Mouse (Mus musculus) hindbrain, embryonic 10.5 days (tissue): ENCODE data around the gene Slc16a14. TPM values are rescaled to one million over a fixed set of nuclear protein-coding genes. Genes with fewer than 3 reads are reported as not detected.

Experiments
- DNase-seq: peaks from one replicate; pipeline ENCODE4 v3.0.0-alpha.2; 2017; ENCODE audit warnings: low spot score
- H3K27ac ChIP-seq: fragments of 300-500 bp; sonication (generic); 2 replicates; pipeline ENCODE4 v1.5.1; 2016; ENCODE audit warnings: mild to moderate bottlenecking, moderate library complexity
- H3K27me3 ChIP-seq: fragments of 300-500 bp; sonication (generic); 2 replicates; pipeline ENCODE4 v1.6.1; 2016; ENCODE audit warnings: mild to moderate bottlenecking; ENCODE audit not compliant: poor library complexity, insufficient read depth, severe bottlenecking
- H3K36me3 ChIP-seq: fragments of 300-500 bp; sonication (generic); 2 replicates; pipeline ENCODE4 v1.6.1; 2016; ENCODE audit warnings: mild to moderate bottlenecking, moderate library complexity
- H3K4me1 ChIP-seq: fragments of 300-500 bp; sonication (generic); replicated peaks from 2 replicates; pipeline ENCODE4 v1.6.1; 2016; ENCODE audit warnings: mild to moderate bottlenecking
- H3K4me3 ChIP-seq: fragments of 300-500 bp; sonication (generic); 2 replicates; pipeline ENCODE4 v1.5.1; 2016; ENCODE audit warnings: mild to moderate bottlenecking, moderate library complexity
- H3K9me3 ChIP-seq: fragments of 300-500 bp; sonication (generic); 2 replicates; pipeline ENCODE4 v1.6.1; 2016; ENCODE audit warnings: mild to moderate bottlenecking, moderate library complexity
- WGBS: fragments of 180-500 bp; shearing (Covaris S2); methylation state at CpG from one replicate; pipeline ENCODE4 v1.1.7; 2016; 5-methylcytosine and 5-hydroxymethylcytosine counted together
- polyA plus RNA-seq: library from polyadenylated mRNA; unstranded; fragments of >200 nt; fragmentation: Nextera tagmentation; extraction: Ambion mirVana; gene quantifications from 2 replicates; pipeline ENCODE4 v1.2.1, GENCODE M21; 2016

Slc16a14 gene
- polyA plus RNA-seq, 1 experiment from 2014 or later = 3.7 TPM

GRCm38 (mm10) chr1:84935668-84936067 is 734 bp upstream of the Slc16a14 start:
- Histone ChIP-seq H3K36me3 (no peaks in the 10 kb centered on the region), H3K27me3 (peaks cover 20% of the 10 kb centered on the region), H3K4me3 (no peak overlapping the region), H3K4me1 (0 out of 2 replicates have a peak, but pooled peaks cover 4% of the 10 kb centered on the region), H3K27ac (no peak overlapping the region), H3K9me3 (no peaks in the 10 kb centered on the region)
- WGBS = 80% methylated on average over 9 of the region's 9 CpGs
- no peak for DNase-seq

GRCm38 (mm10) chr1:84934151-84934502 is 807 bp downstream of the Slc16a14 start:
- peak; percentile 59 for DNase-seq

GRCm38 (mm10) chr1:84933472-84934150 is 1.3 kb downstream of the Slc16a14 start:
- H3K27me3 ChIP-seq = peaks cover 20% of the 10 kb centered on the region
- 12% methylated on average over 22 of the region's 22 CpGs for whole genome bisulfite sequencing
- H3K27ac ChIP-seq = no peak overlapping the region
- DNase-seq = peak; percentile 83
- no peaks in the 10 kb centered on the region for H3K36me3 ChIP-seq
- no peaks in the 10 kb centered on the region for H3K9me3 ChIP-seq
- H3K4me3 ChIP-seq = peak overlapping the region; percentile 70
- 0 out of 2 replicates have a peak, but pooled peaks cover 4% of the 10 kb centered on the region for H3K4me1 ChIP-seq

More at GRCm38 (mm10) chr1:84934151-84934502, 807 bp downstream of the Slc16a14 start:
- WGBS = under 1% methylated on average over 12 of the region's 12 CpGs
- 0 out of 2 replicates have a peak, but pooled peaks cover 4% of the 10 kb centered on the region for H3K4me1 ChIP-seq
- H3K9me3 ChIP-seq = no peaks in the 10 kb centered on the region
- peaks cover 20% of the 10 kb centered on the region for H3K27me3 ChIP-seq
- H3K27ac ChIP-seq = peak overlapping the region; percentile 89
- H3K36me3 ChIP-seq = no peaks in the 10 kb centered on the region
- peak overlapping the region; percentile 70 for H3K4me3 ChIP-seq

DNA sequence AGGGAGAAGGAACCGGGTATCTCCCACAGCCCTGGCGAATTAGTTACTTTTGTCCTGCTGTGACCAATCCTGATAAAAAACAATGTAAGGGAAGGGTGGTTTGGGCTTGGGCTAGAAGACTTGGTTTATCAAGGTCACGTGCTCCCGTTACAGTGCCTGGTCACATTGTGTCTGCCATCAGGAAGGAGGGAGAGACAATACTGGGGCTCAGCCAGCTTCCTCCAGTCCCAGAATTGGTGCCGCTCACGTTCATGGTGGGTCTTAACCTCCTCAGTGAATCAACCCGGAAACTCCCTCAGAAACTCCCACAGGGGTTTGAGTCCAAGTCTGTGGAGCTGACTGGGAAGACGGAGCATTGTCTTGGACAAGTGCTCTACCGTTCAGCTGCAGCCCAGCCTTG is 9.3 kb downstream of the Slc16a14 start:
- DNase-seq = no peak
- no peak overlapping the region for H3K27ac ChIP-seq
- 77% methylated on average over 9 of the region's 9 CpGs for WGBS
- no peaks in the 10 kb centered on the region for H3K27me3 ChIP-seq
- no peaks in the 10 kb centered on the region for H3K4me1 ChIP-seq
- no peaks in the 10 kb centered on the region for H3K9me3 ChIP-seq
- H3K36me3 ChIP-seq = no peaks in the 10 kb centered on the region
- H3K4me3 ChIP-seq = no peak overlapping the region

GRCm38 (mm10) chr1:84924134-84924533 is 10.8 kb downstream of the Slc16a14 start:
- 83% methylated on average over 6 of the region's 6 CpGs for WGBS
- Histone ChIP-seq H3K36me3 (no peaks in the 10 kb centered on the region), H3K27me3 (no peaks in the 10 kb centered on the region), H3K4me3 (no peak overlapping the region), H3K27ac (no peak overlapping the region), H3K9me3 (no peaks in the 10 kb centered on the region), H3K4me1 (no peaks in the 10 kb centered on the region)
- DNase-seq = no peak

DNA sequence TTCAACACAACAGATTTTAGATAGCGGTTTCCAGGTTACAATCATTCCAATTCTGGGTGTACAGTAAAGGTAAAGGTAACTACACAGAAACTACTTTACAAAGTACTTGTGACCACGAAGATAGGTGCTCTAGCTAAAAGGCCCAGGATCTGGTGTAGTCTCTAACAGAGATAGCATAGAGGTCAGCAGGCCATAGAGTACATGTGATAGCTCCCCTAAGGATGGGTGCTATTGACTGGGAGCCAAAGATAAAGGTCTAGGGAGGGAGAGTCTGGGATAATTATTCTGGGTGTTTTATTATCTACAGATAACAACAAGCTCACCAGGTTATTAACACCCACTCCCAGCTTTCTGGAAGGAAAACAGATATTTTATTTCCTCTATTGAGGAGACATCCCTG is 11.5 kb downstream of the Slc16a14 start:
- Histone ChIP-seq H3K27ac (no peak overlapping the region), H3K4me3 (no peak overlapping the region), H3K27me3 (no peaks in the 10 kb centered on the region), H3K36me3 (no peaks in the 10 kb centered on the region), H3K4me1 (no peaks in the 10 kb centered on the region), H3K9me3 (no peaks in the 10 kb centered on the region)
- 79% methylated on average over 2 of the region's 2 CpGs for WGBS
- DNase-seq = no peak

- Histone ChIP-seq H3K27ac (no peak overlapping the region), H3K4me1 (no peaks in the 10 kb centered on the region), H3K27me3 (no peaks in the 10 kb centered on the region), H3K4me3 (no peak overlapping the region), H3K36me3 (no peaks in the 10 kb centered on the region), H3K9me3 (no peaks in the 10 kb centered on the region)
- no peak for DNase-seq
- WGBS = 92% methylated on average over 3 of the region's 3 CpGs
Measured at GRCm38 (mm10) chr1:84918865-84919264, 16.1 kb downstream of the Slc16a14 start.

DNA sequence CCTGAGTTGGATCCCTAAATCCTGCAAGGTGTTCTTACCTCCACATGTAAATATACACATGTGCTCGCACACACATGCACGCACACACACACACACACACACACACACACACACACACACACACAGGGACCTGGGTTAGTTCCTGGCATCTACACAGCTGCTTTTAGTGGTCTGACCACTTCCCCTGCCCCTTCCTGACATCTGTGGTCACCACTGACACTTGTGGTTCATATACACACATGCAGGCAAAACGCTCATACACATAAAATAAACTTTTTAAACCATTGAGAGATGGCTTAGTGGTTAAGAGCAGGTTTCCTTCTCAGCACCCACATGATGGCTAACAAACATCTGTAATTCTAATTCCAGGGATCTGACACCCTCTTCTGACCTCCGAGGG is 19.9 kb downstream of the Slc16a14 start:
- Histone ChIP-seq H3K4me3 (no peak overlapping the region), H3K27me3 (no peaks in the 10 kb centered on the region), H3K4me1 (peaks cover 11% of the 10 kb centered on the region), H3K36me3 (no peaks in the 10 kb centered on the region), H3K9me3 (no peaks in the 10 kb centered on the region), H3K27ac (no peak overlapping the region)
- DNase-seq = no peak
- WGBS = 92% methylated on average over 4 of the region's 4 CpGs

DNA sequence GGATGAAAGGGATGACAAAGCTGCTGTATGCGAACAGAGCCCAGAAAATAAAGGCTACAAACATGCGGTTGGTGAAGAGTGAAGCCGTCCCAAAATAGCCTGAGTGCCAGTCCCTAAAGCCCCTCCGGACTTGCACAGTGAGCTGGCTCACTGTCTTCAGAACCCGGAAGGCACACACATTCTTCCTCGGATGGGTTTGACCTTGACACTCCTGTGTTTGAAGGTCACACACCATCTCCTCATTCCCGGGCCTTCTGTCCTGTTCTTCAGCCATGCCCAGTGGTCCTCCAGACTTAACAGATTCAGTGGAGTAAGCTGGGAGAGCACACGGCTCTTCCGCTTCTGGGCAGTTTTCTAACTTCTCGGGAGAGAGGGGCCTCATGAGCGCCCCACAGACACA is 22.4 kb downstream of the Slc16a14 start:
- Histone ChIP-seq H3K27ac (no peak overlapping the region), H3K4me3 (no peak overlapping the region), H3K27me3 (no peaks in the 10 kb centered on the region), H3K36me3 (no peaks in the 10 kb centered on the region), H3K4me1 (peaks cover 13% of the 10 kb centered on the region), H3K9me3 (no peaks in the 10 kb centered on the region)
- 96% methylated on average over 11 of the region's 11 CpGs for WGBS
- no peak for DNase-seq

- H3K4me1 ChIP-seq = peaks cover 13% of the 10 kb centered on the region
- peak overlapping the region; percentile 40; the same call in 1 of the 2 replicates for H3K27ac ChIP-seq
- no peaks in the 10 kb centered on the region for H3K27me3 ChIP-seq
- WGBS = 56% methylated on average over 8 of the region's 8 CpGs
- H3K9me3 ChIP-seq = no peaks in the 10 kb centered on the region
- peak; percentile 45 for DNase-seq
- H3K4me3 ChIP-seq = no peak overlapping the region
- no peaks in the 10 kb centered on the region for H3K36me3 ChIP-seq
Measured at GRCm38 (mm10) chr1:84910177-84910804, 24.6 kb downstream of the Slc16a14 start.

GRCm38 (mm10) chr1:84904467-84904866 is 30.5 kb downstream of the Slc16a14 start:
- no peaks in the 10 kb centered on the region for H3K9me3 ChIP-seq
- no peaks in the 10 kb centered on the region for H3K36me3 ChIP-seq
- no peaks in the 10 kb centered on the region for H3K4me1 ChIP-seq
- no peak overlapping the region for H3K4me3 ChIP-seq
- DNase-seq = no peak
- no peak overlapping the region for H3K27ac ChIP-seq
- 89% methylated on average over 2 of the region's 2 CpGs for WGBS
- no peaks in the 10 kb centered on the region for H3K27me3 ChIP-seq

DNA sequence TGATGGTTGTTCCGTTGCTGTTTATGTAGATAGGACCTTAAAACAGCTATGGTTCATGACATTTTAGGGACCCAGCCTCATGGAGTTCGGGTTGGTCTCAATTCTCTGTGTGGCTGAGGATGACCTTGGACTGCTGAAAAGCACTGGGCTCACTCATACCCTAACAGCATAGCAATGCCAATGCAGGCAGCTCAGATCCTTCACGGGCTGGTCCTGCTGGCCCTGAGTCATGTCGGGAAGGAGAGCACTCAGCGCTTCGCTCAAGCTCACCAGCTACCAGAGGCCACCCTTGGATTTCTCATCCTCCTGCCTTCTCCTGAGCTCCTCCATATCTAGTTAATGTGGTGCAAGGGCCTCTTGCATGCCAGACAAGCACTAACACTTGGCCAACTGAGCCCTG is 35.8 kb downstream of the Slc16a14 start:
- Histone ChIP-seq H3K27ac (no peak overlapping the region), H3K4me3 (no peak overlapping the region), H3K27me3 (no peaks in the 10 kb centered on the region), H3K4me1 (no peaks in the 10 kb centered on the region), H3K36me3 (no peaks in the 10 kb centered on the region), H3K9me3 (no peaks in the 10 kb centered on the region)
- 93% methylated on average over 6 of the region's 6 CpGs for WGBS
- DNase-seq = no peak

DNA sequence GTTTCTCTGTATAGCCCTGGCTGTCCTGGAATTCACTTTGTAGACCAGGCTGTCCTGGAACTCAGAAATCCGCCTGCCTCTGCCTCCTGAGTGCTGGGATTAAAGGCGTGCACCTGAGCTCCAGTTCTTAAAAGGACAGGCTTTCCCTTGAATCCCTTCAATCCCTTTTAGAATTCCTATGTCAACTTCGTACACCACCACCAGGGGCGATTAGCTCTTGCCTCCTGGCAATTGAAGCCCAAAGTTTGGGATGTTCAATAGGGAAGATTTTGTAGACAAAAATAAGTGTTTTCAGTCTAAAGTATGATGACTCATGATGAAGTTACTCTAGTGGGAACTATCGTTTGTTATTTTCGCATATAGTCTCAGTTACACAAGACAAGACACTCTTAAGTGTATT is 37.6 kb downstream of the Slc16a14 start:
- Histone ChIP-seq H3K36me3 (no peaks in the 10 kb centered on the region), H3K27ac (no peak overlapping the region), H3K4me1 (no peaks in the 10 kb centered on the region), H3K4me3 (no peak overlapping the region), H3K27me3 (no peaks in the 10 kb centered on the region), H3K9me3 (no peaks in the 10 kb centered on the region)
- WGBS = 85% methylated on average over 6 of the region's 6 CpGs
- no peak for DNase-seq
